Mouse (Mus musculus): ENCODE data around the gene Polr3f. TPM values are rescaled to one million over a fixed set of nuclear protein-coding genes. Genes with fewer than 3 reads are reported as not detected.

Polr3f gene
- 31.7 and 34.0 TPM in 2 replicates for polyA plus RNA-seq (2015; fragmentation: Nextera tagmentation; extraction: Ambion mirVana)

GRCm38 (mm10) chr2:144526981-144527820 lies at the start of gene Polr3f, which contains the start of gene Dzank1:
Gene Polr3f (plus strand): TSS chr2:144527718.
Gene Dzank1 (minus strand): TSS chr2:144527414.
- H3K9me3 ChIP-seq (ENCODE audit: control insufficient read depth, low read length): no peaks in the 10 kb centered on the region
- H3K4me1 ChIP-seq (replicated peaks; ENCODE audit: control insufficient read depth, insufficient read depth, low read length): peaks cover 18% of the 10 kb centered on the region
- peak; percentile 98 for ATAC-seq
- peak within 1 kb of the TSS; percentile 92 for H3K4me2 ChIP-seq (ENCODE audit: low read length)
- peak within 1 kb of the TSS; percentile 99 for H3K4me3 ChIP-seq (replicated peaks; ENCODE audit: low read length)
- no peaks in the 10 kb centered on the region for H3K27me3 ChIP-seq (replicated peaks; ENCODE audit: control insufficient read depth, insufficient read depth, low read length)
- H3K9ac ChIP-seq (replicated peaks; ENCODE audit: low read depth, low read length): peak within 1 kb of the TSS; percentile 86
- H3K36me3 ChIP-seq (ENCODE audit: control insufficient read depth, insufficient read depth): no peaks in the 10 kb centered on the region
- H3K27ac ChIP-seq (ENCODE audit: low read length): peak within 1 kb of the TSS; percentile 99
- WGBS: under 1% methylated on average over 56 of the region's 56 CpGs

- 73% methylated on average over 2 of the region's 2 CpGs for WGBS
These were observed 48.1 kb upstream of the Polr3f start for GRCm38 (mm10) chr2:144479421-144479820.

GRCm38 (mm10) chr2:144484084-144484483 lies 43.4 kb upstream of the Polr3f start:
- H3K4me2 ChIP-seq (ENCODE audit: low read length): no peak overlapping the region
- ATAC-seq: peak; percentile 69
- H3K27ac ChIP-seq (ENCODE audit: low read length): no peak overlapping the region
- WGBS: 38% methylated on average over 1 of the region's 1 CpGs
- H3K9me3 ChIP-seq (ENCODE audit: control insufficient read depth, low read length): no peaks in the 10 kb centered on the region
- no peak overlapping the region for H3K9ac ChIP-seq (replicated peaks; ENCODE audit: low read depth, low read length)
- no peaks in the 10 kb centered on the region for H3K36me3 ChIP-seq (ENCODE audit: control insufficient read depth, insufficient read depth)
- H3K4me3 ChIP-seq (replicated peaks; ENCODE audit: low read length): no peak overlapping the region
- peaks cover 4% of the 10 kb centered on the region; the same call in 1 of the 2 replicates for H3K4me1 ChIP-seq (replicated peaks; ENCODE audit: control insufficient read depth, insufficient read depth, low read length)
- no peaks in the 10 kb centered on the region for H3K27me3 ChIP-seq (replicated peaks; ENCODE audit: control insufficient read depth, insufficient read depth, low read length)

More at GRCm38 (mm10) chr2:144479421-144479820, 48.1 kb upstream of the Polr3f start:
- Histone ChIP-seq H3K27me3 (replicated peaks; ENCODE audit: control insufficient read depth, insufficient read depth, low read length) (no peaks in the 10 kb centered on the region), H3K9ac (replicated peaks; ENCODE audit: low read depth, low read length) (no peak overlapping the region), H3K9me3 (ENCODE audit: control insufficient read depth, low read length) (no peaks in the 10 kb centered on the region), H3K4me2 (ENCODE audit: low read length) (no peak overlapping the region), H3K27ac (ENCODE audit: low read length) (no peak overlapping the region), H3K4me1 (replicated peaks; ENCODE audit: control insufficient read depth, insufficient read depth, low read length) (peaks cover 2% of the 10 kb centered on the region; the same call in 1 of the 2 replicates), H3K4me3 (replicated peaks; ENCODE audit: low read length) (no peak overlapping the region), H3K36me3 (ENCODE audit: control insufficient read depth, insufficient read depth) (no peaks in the 10 kb centered on the region; the same call in 1 of the 2 replicates)
- ATAC-seq: no peak

- Histone ChIP-seq H3K36me3 (ENCODE audit: control insufficient read depth, insufficient read depth) (no peaks in the 10 kb centered on the region), H3K4me1 (replicated peaks; ENCODE audit: control insufficient read depth, insufficient read depth, low read length) (peaks cover 4% of the 10 kb centered on the region; the same call in 1 of the 2 replicates), H3K4me2 (ENCODE audit: low read length) (no peak overlapping the region), H3K9ac (replicated peaks; ENCODE audit: low read depth, low read length) (no peak overlapping the region), H3K27ac (ENCODE audit: low read length) (no peak overlapping the region), H3K9me3 (ENCODE audit: control insufficient read depth, low read length) (no peaks in the 10 kb centered on the region), H3K4me3 (replicated peaks; ENCODE audit: low read length) (no peak overlapping the region), H3K27me3 (replicated peaks; ENCODE audit: control insufficient read depth, insufficient read depth, low read length) (no peaks in the 10 kb centered on the region)
- no peak for ATAC-seq
- 85% methylated on average over 7 of the region's 7 CpGs for WGBS
These were observed 42.1 kb upstream of the Polr3f start for GRCm38 (mm10) chr2:144485439-144485838.

GRCm38 (mm10) chr2:144487476-144487875 lies 40.0 kb upstream of the Polr3f start:
- ATAC-seq: peak; percentile 28; the same call in 1 of the 2 replicates
- no peak overlapping the region for H3K9ac ChIP-seq (replicated peaks; ENCODE audit: low read depth, low read length)
- peaks cover 4% of the 10 kb centered on the region; the same call in 1 of the 2 replicates for H3K4me1 ChIP-seq (replicated peaks; ENCODE audit: control insufficient read depth, insufficient read depth, low read length)
- H3K36me3 ChIP-seq (ENCODE audit: control insufficient read depth, insufficient read depth): no peaks in the 10 kb centered on the region
- no peak overlapping the region for H3K4me2 ChIP-seq (ENCODE audit: low read length)
- 74% methylated on average over 6 of the region's 6 CpGs for WGBS
- H3K9me3 ChIP-seq (ENCODE audit: control insufficient read depth, low read length): no peaks in the 10 kb centered on the region
- H3K4me3 ChIP-seq (replicated peaks; ENCODE audit: low read length): no peak overlapping the region
- no peak overlapping the region for H3K27ac ChIP-seq (ENCODE audit: low read length)
- no peaks in the 10 kb centered on the region for H3K27me3 ChIP-seq (replicated peaks; ENCODE audit: control insufficient read depth, insufficient read depth, low read length)

GRCm38 (mm10) chr2:144489342-144489741 lies 38.2 kb upstream of the Polr3f start:
- Histone ChIP-seq H3K27ac (ENCODE audit: low read length) (no peak overlapping the region), H3K9me3 (ENCODE audit: control insufficient read depth, low read length) (no peaks in the 10 kb centered on the region), H3K36me3 (ENCODE audit: control insufficient read depth, insufficient read depth) (no peaks in the 10 kb centered on the region), H3K27me3 (replicated peaks; ENCODE audit: control insufficient read depth, insufficient read depth, low read length) (no peaks in the 10 kb centered on the region), H3K4me2 (ENCODE audit: low read length) (no peak overlapping the region), H3K9ac (replicated peaks; ENCODE audit: low read depth, low read length) (no peak overlapping the region), H3K4me3 (replicated peaks; ENCODE audit: low read length) (no peak overlapping the region), H3K4me1 (replicated peaks; ENCODE audit: control insufficient read depth, insufficient read depth, low read length) (peaks cover 3% of the 10 kb centered on the region; the same call in 1 of the 2 replicates)
- no peak for ATAC-seq
- WGBS: 81% methylated on average over 5 of the region's 5 CpGs

- Histone ChIP-seq H3K4me3 (replicated peaks; ENCODE audit: low read length) (no peak overlapping the region), H3K9ac (replicated peaks; ENCODE audit: low read depth, low read length) (no peak overlapping the region), H3K4me1 (replicated peaks; ENCODE audit: control insufficient read depth, insufficient read depth, low read length) (no peaks in the 10 kb centered on the region), H3K27ac (ENCODE audit: low read length) (no peak overlapping the region), H3K27me3 (replicated peaks; ENCODE audit: control insufficient read depth, insufficient read depth, low read length) (no peaks in the 10 kb centered on the region), H3K9me3 (ENCODE audit: control insufficient read depth, low read length) (no peaks in the 10 kb centered on the region), H3K4me2 (ENCODE audit: low read length) (no peak overlapping the region), H3K36me3 (ENCODE audit: control insufficient read depth, insufficient read depth) (no peaks in the 10 kb centered on the region)
- 81% methylated on average over 6 of the region's 6 CpGs for WGBS
- no peak for ATAC-seq
These were observed 25.4 kb upstream of the Polr3f start for GRCm38 (mm10) chr2:144502134-144502533.

GRCm38 (mm10) chr2:144514619-144515018 lies 12.9 kb upstream of the Polr3f start:
- Histone ChIP-seq H3K4me3 (replicated peaks; ENCODE audit: low read length) (no peak overlapping the region), H3K27ac (ENCODE audit: low read length) (no peak overlapping the region), H3K27me3 (replicated peaks; ENCODE audit: control insufficient read depth, insufficient read depth, low read length) (no peaks in the 10 kb centered on the region), H3K9ac (replicated peaks; ENCODE audit: low read depth, low read length) (no peak overlapping the region), H3K36me3 (ENCODE audit: control insufficient read depth, insufficient read depth) (no peaks in the 10 kb centered on the region), H3K4me2 (ENCODE audit: low read length) (no peak overlapping the region), H3K9me3 (ENCODE audit: control insufficient read depth, low read length) (no peaks in the 10 kb centered on the region), H3K4me1 (replicated peaks; ENCODE audit: control insufficient read depth, insufficient read depth, low read length) (no peaks in the 10 kb centered on the region)
- ATAC-seq: no peak
- 86% methylated on average over 3 of the region's 3 CpGs for WGBS

- Histone ChIP-seq H3K9me3 (ENCODE audit: control insufficient read depth, low read length) (no peaks in the 10 kb centered on the region), H3K4me1 (replicated peaks; ENCODE audit: control insufficient read depth, insufficient read depth, low read length) (no peaks in the 10 kb centered on the region), H3K4me3 (replicated peaks; ENCODE audit: low read length) (no peak overlapping the region), H3K36me3 (ENCODE audit: control insufficient read depth, insufficient read depth) (no peaks in the 10 kb centered on the region), H3K4me2 (ENCODE audit: low read length) (no peak overlapping the region), H3K27me3 (replicated peaks; ENCODE audit: control insufficient read depth, insufficient read depth, low read length) (no peaks in the 10 kb centered on the region), H3K9ac (replicated peaks; ENCODE audit: low read depth, low read length) (no peak overlapping the region), H3K27ac (ENCODE audit: low read length) (no peak overlapping the region)
- WGBS: 74% methylated on average over 3 of the region's 3 CpGs
- no peak for ATAC-seq
These were observed 7.7 kb upstream of the Polr3f start for GRCm38 (mm10) chr2:144519772-144520171.
